Mouse (Mus musculus) layer of hippocampus, adult 9-10 months (tissue): ENCODE results near the gene Spout1.
"Not testable (repeated sequence)": the region's sequence is repeated elsewhere in the genome, so short reads cannot be mapped to it uniquely, and the experiment has no call there.

ENCODE experiments used
- DNase-seq: peaks from one replicate; pipeline ENCODE4 v3.0.0; 2022; ENCODE audit warnings: low spot score

The Spout1 gene

DNA sequence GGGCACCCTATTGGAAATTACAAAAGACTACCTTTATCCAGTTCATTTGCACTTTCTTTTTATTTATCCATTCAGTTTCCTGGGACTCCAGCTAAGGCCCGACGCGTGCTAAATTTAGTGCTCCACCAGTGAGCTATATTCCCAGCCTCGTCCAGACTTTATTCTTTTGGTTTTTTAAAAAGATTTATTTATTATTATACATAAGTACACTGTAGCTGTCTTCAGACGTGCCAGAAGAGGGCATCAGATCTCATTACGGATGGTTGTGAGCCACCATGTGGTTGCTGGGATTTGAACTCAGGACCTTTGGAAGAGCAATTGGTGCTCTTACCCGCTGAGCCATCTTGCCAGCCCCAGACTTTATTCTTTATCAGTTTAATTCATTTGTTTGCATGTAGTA lies 452 bp upstream of the Spout1 start:
- DNase-seq: not testable (repeated sequence)

DNA sequence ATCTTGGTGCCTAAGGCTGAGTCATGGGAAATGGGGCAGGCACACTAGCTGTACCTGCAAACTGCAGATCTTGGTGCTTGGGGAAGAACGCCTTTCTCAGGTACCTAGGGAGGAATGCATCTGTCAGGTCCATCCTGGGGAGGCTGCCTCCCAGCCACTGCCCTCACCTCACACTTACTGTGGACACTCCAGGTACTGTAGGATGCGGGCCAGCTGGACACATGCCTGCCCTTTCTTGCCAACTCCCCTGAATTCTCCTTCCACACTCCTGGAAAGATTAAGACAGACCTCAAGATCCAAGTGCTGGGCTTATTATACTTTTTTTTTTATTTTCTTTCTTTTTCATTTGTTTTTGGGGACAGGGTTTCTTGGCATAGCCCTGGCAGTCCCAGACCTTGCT lies 1.7 kb downstream of the Spout1 start:
- DNase-seq: no peak

DNA sequence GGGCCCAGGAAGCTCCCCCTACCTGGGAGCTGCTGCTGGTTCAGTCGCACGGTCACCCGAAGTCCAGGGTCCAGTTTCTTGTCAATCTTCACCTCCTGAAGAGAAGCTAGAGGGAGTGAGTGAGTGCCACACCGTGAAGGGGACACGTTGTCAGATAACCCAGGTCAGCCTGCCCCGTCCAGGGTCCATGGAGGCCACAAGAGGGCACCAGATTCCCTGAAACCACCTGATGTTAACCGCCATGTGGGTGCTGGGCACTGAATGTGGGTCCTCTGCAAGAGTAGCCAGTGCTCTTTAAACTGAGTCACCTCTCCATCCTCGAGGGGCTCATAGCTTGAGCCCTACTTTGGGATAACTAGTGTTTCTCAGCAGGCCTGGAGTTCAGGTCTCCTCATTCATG lies 2.4 kb downstream of the Spout1 start:
- no peak for DNase-seq

DNA sequence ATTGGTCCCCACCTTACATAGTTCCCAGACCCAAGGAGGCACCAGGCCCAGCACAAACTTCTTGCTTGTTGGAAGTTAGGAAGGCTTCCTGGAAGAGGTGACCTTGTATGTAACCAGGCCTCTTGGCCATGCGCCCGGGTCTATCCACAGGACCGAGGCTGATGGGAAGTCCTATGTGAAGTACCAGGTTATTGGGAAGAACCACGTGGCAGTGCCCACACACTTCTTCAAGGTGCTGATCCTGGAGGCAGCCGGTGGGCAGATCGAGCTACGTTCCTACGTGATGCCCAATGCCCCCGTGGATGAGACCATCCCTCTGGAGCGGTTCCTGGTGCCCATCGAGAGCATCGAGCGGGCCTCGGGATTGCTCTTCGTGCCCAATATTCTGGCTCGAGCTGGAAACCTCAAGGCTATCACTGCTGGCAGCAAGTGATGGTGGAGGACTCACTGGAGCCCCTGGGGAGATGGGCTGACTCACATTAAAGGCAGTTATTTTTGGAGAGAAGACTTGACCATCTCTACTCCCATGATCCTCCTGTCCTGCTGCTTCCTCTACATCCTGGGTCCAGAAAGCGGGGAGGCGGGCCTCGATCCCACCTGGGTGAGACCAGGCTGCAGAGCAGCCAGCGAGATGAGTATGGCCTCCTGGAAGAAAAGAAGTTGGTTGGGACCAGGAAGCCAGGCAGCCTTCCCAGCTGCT lies 4.6 kb downstream of the Spout1 start:
- DNase-seq: no peak

DNA sequence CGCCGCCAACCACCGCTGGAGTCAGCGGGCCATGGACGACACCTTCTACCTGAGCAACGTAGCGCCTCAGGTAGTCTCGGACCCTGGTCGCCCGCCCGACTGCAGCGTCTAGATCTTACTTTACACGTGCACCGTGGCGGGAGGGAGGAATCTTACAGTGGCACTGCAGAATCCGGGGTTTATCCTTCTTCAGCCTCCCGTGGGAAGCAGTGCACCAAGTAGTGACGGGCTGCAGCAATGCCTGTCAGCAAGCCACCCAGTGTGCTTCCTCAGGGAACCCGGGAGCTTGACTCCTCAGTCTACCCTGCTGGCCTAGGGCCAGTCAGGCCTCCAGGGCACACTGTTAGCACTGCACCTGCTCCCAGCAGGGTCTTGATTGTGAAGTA lies 6.3 kb downstream of the Spout1 start:
- no peak for DNase-seq

DNA sequence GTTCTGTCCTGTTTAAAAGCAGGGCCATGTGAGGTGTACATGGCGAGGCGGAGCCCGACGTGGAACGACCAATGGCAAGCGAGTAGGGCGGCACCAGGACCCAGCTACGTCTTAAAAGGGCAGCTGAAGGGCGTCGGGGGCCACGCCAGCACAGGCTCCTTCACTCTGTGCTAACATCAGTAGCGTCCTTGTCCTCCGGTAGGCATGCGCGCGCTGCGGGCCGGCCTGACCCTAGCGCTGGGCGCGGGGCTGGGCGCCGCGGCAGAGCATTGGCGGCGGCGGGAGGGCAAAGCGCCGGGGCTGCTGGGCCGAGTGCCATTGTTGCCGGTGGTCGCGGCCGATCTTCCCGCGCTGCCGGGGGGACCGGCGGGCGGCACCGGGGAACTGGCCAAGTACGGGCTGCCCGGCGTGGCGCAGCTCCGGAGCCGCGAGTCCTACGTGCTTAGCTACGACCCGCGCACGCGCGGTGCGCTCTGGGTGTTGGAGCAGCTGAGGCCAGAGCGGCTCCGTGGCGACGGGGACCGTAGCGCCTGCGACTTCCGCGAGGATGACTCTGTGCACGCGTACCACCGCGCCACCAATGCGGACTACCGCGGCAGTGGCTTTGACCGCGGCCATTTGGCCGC lies 6.8 kb downstream of the Spout1 start, which contains the start of gene Endog:
Gene Endog (plus strand): TSS at position 123 of the 626 bp plus-strand sequence.
- peak; percentile 75 for DNase-seq

DNA sequence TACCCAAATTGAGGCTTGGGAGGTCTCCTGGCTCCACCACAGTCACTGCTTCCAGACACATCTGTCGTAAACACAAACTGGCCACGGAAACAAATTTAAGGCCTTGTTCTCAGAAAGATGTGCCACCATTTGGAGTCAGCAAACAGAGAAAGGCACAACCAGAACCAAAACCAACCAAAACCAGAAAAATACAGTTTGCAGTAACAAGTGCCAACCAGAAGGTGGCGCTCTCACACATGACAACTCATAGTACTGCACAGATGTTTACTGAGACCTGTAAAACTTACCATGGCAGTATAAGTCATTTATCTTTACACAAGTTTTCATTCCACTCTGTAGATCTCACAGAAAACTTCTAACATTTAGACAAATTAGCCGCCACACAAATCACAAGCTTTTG lies 11.6 kb downstream of the Spout1 start:
- DNase-seq: no peak

DNA sequence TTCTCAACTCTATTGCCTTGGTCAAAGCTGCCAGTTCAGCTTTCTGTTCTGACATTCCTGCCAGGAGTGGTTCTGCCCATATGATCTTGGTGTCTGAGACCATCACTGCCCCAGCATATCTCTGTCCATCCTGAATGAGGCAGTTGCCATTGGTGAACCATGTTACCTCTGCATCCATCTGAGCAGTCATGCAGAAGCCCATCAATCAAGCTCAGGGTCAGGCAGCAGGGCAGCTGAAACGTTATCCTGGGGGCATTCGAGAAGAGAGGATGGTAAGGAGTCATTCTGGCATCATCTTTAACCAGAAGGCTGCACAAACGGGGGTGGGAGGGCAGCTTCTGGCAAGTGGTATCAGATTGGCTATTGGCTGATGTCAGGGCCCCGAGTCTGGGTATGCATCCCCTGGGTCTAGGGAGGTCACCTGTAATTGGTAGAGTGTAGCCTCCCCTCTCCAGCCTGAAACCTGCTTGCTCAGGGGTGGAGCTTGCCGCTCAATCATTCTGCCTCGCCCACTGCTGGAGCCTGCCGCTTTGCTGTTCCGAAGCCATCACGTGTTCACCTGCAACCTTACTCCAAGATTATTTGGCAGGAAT lies 13.8 kb downstream of the Spout1 start:
- no peak for DNase-seq

DNA sequence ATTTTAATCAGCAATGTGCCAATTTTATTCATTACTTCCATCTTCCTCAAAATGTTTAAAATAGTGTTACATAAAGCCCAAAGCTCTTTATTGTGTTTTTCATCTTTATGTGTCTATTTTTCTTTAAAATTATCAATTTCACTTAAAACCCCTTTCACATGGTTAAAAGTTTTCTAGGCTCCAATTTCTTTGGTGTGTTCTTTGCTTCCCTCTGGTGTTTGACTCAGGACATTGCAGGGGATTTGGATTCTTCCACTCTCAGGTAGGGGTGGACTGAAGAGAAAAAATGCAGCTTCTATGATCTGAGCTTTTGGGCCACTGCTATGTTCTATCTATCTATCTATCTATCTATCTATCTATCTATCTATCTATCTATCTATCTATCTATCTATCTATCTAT lies 16.4 kb downstream of the Spout1 start:
- no peak for DNase-seq

DNA sequence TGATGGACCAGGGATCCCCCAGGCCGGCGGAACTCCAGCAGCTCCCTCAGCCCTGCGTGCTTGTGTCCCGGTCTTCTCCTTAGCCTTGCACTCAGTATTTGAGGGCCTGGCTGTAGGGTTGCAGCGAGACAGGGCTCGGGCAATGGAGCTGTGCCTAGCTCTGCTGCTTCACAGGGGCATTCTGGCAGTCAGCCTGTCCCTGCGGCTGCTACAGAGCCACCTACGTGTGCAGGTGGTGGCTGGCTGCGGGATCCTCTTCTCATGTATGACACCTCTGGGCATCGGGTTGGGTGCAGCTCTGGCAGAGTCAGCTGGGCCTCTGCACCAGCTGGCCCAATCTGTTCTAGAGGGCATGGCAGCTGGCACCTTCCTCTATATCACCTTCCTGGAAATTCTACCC lies 18.4 kb downstream of the Spout1 start:
- not testable (repeated sequence) for DNase-seq

DNA sequence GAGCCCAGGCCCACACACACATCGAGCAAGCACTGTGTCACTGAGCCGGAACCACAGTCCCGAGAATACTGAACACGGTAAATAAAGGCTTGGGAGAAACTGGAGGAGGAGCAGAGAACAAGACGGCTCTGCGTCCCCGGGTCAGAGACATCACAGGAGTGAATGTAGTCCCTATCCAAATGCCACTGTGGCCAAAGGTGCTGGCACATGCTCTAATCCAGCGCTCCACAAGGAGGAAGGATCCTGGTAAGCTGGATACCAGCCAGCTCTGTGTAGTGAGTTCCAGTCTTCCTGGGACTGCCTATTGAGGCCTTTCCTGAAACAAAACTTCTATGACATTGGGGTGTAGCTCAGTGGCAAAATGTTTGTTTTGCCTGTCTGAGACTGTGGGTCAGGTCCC lies 25.6 kb downstream of the Spout1 start:
- no peak for DNase-seq

DNA sequence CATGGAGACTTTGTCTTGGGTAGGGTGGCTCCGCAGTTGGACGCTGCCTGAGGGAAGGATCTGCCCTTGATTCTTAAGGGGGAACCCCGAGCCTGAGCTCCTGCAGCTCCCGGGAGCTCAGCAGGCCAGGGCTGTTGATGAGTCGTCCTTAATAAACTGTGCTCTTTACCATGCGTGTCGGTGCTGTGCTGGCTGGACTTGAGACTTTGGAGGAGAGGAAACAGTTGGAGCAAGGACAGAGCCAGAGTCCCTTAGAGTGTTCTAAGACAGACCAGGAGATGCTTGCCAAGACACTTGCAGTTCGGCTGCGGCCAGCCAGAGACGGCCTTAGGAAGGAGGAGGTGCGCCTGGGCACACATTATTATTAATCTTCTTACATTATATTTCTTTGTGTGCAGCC lies 26.4 kb downstream of the Spout1 start:
- DNase-seq: no peak

DNA sequence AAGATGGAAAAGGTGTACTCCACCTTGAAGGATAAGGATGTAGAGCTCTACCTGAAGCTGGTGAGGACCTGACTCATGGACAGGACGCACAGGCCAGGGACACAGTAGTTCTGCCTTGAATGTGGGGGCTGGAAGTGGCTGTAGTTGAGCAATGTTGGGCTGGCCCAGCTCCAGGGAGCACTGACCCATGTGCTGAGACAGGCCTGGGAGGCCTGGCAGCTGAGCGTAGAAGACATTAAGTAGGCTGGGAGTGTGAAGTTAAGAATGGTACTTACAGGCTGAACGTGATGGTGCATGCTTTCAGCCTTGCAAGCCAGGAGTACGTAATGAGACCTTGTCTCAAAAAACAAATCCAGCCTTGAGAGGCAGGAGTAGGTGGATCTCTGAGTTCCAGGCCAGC lies 30.8 kb downstream of the Spout1 start:
- no peak for DNase-seq

DNA sequence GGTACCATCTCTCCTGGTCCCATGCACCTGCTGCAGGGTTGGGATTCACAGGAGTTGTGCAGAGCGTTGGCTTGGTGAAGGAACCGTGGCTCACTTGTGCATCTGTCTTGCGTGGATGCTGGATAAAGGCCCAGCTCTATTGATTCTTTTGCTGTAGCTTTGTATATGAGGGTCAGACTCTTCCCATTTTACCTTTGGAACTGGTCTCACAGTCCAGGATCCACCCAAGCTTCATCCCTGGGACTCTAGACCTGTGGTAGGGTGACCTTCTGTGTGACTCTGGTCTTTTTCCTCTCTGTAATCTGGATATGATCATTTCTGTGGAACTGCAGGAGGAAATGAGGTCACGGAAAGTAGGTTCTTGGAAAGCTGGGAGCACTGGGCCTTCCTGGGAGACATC lies 33.8 kb downstream of the Spout1 start:
- DNase-seq: no peak

DNA sequence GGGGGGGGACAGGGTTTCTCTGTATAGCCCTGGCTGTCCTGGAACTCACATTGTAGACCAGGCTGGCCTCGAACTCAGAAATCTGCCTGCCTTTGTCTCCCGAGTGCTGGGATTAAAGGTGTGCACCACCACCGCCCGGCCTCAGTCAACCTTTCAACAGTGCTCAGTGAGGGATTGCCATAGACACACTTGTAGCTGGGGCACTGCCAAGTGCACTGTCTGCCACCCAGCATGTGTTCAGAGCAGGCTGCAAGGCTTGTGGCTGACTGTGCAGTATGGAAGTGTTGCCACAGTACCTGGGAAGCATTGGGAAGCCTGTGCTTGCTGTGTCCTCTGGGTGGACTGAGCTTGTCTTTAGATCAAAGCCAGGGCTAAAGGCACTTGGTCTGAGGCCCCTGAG lies 38.2 kb downstream of the Spout1 start:
- DNase-seq: not testable (repeated sequence)

DNA sequence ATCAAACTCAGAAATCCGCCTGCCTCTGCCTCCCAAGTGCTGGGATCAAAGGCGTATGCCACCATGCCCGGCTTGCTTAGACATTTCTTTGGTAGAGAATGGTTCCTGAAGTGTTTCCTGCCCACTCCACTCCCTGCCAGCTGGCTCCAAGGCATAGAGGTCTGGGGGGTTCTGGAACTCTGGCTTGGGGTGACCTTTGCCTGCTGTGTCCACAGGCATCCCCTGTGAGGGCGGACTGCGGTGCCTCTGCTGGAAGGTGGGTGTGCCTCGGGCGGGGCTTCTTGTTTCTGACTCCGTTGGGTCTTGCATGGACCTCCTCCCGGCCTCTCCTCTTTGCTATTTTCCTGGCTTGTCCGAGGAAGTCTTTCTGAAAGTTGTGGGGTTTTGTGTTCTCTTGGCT lies 41.8 kb downstream of the Spout1 start:
- DNase-seq: no peak

DNA sequence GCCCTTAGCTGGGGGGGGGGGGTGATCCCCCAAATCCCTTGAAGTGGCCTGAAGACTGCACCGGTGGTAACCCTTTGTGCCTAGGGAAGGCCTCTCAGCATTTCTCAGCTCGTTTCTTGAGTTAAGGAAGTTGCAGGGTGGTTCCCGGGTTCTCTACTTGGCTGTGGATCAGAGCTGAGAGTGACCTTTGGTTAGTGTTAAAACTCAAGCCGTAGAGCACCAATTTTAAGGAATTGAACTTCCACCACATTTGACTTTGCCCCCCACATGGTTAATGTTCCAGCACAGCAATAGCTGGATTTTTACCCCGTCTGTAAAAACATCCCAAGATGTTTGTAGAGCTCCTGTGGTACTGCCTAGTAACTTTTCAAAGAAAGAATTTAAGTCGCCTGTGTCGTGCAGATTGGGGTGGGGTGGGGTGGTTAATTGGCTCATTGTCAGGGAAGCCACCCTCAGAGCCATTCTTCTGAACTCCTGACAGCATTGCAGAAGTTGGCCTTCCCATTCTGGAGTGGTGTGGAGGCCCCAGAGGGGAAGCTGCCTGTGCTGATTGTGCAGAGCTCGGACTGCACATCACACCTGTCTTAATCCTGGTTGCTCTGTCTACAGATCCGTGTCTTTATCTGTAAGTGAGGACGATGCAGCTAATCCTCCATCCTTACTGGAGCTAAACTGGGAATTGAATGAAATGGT lies 43.2 kb downstream of the Spout1 start:
- no peak for DNase-seq

DNA sequence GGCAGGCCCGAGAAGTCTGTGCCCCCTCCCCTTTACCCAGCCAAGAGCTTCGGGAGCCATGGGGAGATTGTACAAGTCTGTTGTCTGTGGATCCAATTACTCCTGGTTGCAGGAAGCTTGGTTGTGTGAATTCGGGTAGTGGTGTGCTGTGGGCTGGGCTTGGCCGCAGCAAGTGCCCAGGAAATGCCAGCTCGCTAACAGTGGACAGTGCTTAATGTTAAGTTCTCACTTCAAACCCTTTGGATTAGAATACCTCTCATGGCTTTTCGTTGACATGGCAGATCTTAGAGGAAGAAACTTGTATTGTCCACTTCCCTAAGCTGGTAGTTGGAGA lies 43.9 kb downstream of the Spout1 start:
- no peak for DNase-seq

DNA sequence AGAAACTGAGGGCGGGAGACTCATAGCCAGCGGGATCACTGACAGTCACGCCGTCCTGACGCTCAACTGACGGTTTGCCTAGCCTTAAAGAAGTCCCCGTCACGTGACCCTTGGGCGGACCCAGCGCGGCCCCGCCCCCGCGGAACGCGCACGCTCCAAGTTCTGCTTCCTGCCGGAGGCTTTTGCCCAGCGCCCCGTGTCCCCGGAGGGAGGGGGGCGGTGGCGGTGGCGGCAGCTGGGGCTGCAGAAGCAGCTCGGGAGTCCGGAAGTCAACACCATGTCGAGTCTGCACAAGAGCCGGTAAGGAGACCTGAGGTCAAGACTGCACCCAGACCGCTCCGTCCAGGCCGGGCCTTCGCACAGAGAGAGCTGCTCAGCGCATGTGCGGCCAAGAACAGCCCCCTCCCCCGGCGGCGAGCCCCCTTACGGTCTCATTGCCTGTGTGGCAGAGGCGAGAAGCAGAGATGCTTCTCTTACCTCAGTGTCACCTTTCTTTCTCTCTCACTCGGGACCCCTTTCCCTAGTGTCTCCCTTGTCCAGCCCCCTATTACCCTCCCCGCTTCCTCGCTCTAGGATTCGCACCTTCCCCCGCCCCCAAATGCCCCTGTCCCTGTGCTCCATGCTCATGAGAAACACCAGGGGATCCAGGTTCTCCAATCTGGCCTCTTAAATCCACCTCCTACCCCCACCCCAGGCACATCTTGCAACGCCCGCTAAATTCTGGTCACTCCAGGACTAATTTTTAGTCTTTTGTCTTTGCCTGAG lies 44.5 kb downstream of the Spout1 start, which contains the start of gene Tbc1d13:
Gene Tbc1d13 (plus strand): TSS at position 134 of the 765 bp plus-strand sequence.
- DNase-seq: peak; percentile 97

DNA sequence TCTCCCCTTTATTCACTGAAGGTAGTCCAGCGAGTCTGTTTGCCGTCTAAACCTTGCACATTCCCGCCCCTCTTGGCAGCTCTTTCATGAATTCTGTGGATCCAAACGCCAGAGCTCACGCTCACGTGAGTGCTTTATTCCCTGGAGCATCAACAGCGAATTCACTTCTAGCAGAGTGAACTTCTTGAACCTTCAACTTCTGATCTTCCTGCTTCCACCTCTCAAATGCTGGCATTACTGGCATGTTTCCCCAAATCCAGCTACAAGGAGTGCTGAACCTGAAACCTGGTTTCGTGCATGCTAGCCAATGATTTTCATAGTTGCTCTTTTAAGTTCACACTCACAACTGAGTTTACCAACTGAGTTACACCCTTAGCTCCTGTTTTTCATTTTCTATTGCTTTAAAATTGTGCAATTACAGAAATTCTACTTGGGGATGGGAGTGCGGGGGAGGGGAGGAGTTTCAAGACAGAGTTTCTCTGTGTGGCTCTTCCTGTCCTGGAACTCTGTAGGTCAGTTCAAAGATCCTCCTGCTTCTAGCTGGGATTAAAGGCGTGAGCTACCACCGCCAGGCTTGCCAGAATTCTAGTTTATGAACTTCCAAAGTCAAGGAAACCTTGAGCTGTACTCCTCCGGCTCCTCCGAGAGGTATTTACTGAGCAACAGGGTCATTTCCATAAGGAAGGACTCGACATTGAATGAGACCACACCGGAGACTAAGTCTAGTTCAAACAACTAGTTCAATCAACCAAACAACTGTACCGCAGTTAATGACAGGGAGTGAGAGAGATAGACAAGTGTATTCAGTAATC lies 45.3 kb downstream of the Spout1 start:
- DNase-seq: no peak

DNA sequence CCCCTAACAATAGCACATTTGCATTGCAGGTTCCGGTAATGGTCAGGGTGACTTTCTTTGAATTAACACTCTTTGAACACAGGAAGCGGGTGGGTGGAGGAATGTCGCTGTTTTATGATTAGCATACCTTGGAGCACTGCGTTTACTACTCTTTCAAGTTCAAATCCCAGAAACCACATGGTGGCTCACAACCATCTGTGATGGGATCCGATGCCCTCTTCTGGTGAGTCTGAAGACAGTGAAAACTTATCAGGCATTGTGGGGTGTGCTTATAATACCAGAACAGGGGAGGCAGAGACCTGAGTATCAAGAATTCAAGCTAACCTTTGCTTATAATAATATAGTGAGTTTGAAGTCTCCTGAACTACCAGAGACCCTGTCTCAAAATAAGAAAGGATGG lies 47.0 kb downstream of the Spout1 start:
- not testable (repeated sequence) for DNase-seq
